Mouse (Mus musculus): ENCODE measurements at regions not wholly inside any gene's neighbourhood (a gene's known extent, or its start where the extent isn't known, plus 50 kb on each side); places are given as distances from the start of the nearest gene placed in this dataset.

DNA sequence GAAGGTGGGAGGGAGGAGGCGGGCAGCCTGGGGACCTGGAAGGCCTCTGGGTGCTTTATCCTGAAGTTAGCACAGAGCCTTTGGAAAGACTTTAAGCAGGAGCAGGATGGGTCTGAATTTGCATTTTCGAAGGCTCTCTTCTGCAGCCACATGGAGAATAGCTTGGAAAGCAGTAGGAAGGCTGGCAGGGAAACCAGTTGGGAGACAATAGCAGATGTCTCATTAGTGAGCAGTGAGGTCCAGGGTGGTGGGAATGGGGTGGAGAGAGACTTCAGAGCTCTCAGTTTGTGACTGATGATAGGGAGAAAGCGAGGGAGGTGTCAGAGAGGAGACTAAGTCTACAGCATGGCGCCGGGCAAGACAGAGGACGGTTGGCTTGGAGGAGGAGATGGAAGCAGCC lies 199.1 kb downstream of the Cbln1 start:
- no peak for DNase-seq (ENCODE audit: low spot score in 2 of 2)

- DNase-seq (ENCODE audit: low spot score in 2 of 2) = no peak
Measured at GRCm38 (mm10) chr8:87270525-87271187, 201.8 kb downstream of the Cbln1 start.

- DNase-seq (ENCODE audit: low spot score in 2 of 2) = no peak
Measured at GRCm38 (mm10) chr8:87268159-87268558, 204.2 kb downstream of the Cbln1 start.

DNA sequence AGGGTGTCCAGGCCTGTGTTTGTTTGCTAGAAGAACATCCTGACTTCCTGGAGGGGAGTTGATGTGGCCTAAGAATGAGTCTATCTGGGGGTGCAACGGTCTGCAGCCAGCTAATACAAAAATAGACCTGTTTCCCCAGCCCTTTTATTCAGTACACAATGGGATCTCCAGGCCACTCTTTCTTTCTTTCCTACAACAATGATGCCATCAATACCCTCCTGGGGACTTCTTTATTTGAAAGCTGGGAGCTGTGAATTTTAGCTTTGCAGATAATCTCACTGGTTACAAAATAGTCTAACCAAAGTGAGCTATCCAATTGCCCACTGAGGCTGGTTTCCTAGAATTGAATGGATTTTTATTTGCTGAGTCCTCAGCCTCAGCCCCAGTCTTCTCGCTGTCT lies 207.4 kb downstream of the Cbln1 start:
- DNase-seq (ENCODE audit: low spot score in 2 of 2) = no peak

DNA sequence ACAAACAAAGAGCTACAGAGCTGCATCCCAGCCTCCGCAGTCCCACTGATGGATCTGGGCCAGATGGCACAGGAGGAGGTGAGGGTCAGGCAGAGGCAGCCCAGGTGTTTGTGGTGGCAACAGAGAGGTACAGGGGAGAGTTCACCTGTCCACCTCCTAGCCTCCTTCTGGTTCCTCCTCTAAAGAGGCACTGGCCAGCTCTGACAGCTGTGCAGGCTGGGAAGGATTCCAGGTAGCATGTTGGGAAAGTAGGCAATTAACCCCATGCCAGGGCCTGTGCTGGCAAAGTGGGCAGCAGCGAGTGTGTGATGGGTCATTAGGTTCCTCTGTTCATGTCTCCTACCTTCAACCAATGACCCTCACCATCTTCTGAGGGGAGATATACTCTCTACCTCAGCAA lies 212.1 kb downstream of the Cbln1 start:
- DNase-seq (ENCODE audit: low spot score in 2 of 2) = no peak

GRCm38 (mm10) chr8:87242681-87243080 lies 229.7 kb downstream of the Cbln1 start:
- no peak for DNase-seq (ENCODE audit: low spot score in 2 of 2)

- no peak for DNase-seq (ENCODE audit: low spot score in 2 of 2)
Measured at GRCm38 (mm10) chr8:87237181-87237580, 235.2 kb downstream of the Cbln1 start.

DNA sequence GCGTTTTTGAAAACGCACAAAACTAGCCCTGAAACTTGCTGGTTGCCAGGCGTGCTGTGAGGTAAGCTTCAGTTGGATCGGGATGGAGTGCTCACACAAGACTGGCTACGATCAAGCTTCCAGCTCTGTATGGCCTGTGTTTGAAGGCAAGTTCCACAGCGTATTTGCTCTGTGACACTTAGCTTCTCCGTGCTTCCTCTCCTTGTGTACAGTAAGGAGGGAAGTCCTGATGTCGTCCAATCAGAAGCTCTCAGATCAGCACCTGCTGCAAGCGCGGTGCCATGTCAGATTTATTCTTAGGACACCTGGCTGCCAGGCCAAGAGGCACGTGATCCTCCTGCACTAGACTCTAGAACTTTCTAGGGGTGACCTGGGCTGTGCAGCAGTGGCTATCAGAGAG lies 236.0 kb downstream of the Cbln1 start:
- DNase-seq (ENCODE audit: low spot score in 2 of 2) = no peak

DNA sequence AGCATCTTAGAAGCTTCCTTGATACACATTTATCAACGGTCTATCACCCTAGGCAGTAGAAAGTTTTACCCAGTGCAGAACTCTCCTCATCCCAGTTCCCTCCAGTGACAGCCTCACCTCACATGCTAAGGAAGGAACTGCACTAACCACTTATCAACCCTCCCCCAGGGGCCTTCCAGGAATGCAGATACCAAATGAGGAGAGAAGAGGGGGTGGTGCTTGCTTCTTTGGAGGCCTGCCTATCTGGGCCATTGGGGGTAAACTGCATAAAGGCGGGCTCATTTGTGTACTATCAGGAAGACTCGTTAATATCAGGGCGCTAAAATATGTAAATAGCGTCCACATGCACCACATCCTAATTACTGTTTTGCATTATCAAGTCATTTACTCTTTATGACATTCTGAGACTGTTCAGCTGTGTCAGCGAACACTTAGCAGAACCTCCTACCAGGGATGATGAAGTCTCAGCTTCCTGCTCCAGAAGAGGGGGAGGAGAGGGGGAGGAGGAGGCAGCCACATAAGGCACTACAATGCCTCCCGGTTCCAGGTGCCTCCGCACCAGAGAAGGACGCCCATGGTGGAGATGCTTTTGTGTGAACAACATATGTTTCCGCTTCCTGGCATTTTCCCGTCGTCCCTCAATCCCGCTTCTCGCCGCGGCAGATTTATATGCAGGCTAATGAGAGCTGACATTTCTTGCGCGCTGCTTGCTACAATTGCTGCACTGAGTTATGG lies 236.9 kb downstream of the Cbln1 start:
- DNase-seq (ENCODE audit: low spot score in 2 of 2) = peak in 1 of 2 experiments; percentile 14

DNA sequence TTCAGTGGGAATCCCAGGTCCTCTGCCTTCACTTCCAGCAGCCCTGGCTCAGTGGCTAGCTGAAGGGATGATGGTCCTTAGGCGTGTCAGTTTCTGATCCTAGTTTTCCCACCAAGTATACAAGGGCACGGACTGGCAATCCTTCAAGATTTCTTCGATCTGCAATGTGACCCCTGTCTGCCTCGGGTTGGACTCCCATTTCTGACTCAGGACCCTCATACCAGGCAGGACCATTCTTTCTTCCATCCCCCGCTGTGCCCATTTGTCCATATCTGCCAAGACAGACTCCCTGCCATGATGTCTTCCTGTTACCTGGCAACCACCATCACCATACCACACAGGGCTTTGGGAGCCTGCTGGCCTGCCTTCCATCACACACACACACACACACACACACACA lies 238.1 kb downstream of the Cbln1 start:
- no peak for DNase-seq (ENCODE audit: low spot score in 2 of 2)

DNA sequence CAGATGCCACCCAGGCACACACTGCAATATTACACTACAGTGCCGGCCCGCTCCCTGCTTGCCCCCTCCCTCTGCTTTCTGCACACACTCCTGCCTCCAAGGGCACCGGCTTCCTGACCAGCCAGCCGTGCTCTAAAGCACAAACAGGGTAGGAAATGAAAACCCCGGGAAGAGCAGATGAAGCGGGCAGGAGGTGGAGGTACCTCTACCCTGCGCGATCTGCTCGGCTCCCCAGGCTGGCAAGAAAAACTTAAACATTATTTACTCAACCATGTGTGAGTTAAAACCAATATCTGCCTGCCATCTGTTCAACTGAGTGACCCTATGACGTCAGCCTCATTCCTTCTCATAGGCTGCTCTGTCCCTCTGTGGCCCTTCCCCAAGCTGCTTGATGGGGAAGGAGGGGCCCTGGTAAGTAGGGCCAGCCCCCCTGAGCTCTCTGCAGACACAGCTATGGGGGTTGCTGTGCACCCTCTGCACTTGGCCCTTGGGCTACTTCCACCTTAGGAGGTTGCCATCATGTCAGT lies 238.5 kb downstream of the Cbln1 start:
- DNase-seq (ENCODE audit: low spot score in 2 of 2) = no peak

DNA sequence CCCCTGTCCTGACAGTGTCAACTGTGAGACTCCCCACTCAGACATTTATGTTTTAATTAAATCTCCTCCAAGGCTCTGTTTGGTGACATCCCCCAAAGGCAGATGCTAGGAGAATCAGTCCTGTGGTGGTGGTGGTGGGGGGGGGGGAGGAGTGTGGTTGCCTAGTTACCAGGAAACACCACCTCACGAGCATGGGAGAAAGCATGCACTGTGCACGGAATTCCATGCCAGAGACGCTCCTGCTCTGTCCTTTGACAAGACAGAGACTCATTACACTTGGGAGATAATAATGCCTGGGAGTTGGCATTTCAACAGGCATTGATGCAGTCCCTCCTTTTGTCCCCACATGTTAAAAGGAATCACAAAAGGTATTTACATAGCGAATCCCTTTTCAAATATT lies 240.6 kb downstream of the Cbln1 start:
- no peak for DNase-seq (ENCODE audit: low spot score in 2 of 2)

DNA sequence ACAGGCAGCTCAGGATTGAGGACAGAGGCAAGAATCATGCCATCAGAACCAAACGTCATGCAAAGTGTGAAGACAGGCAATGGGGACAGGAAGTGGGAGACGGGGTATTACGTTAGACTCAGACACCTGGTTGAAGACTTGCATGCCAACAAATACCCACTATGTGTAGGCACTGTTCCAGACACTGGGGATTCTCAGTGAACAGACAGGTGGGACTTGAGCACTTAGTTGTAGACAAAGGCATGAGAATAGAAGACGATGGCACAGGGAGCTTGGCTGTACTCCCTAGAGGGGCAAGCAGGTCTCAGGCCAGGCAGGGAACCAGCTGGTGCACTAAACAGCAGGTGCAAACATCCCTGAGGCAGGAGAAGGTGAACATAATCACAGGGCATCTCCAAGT lies 242.3 kb downstream of the Cbln1 start:
- DNase-seq (ENCODE audit: low spot score in 2 of 2) = no peak

DNA sequence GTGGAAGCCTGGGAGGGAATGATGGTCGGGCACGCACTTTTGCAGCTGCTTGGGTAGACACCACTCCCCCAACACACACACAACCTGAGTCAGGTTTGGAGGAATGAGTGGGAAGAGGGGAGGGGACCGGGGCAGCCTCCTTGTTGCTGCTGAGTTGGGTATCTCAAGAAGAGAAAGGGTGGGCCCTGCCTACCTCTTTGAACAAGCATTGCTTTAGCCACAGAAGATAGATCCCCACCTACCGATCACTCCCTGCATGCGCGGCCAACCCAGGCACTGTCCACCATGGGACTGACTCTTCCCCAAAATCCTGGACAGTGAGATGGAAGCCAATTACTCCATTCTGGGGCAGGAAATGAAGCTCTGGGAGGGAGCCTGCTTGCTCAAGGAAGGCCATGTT lies 243.2 kb downstream of the Cbln1 start:
- no peak for DNase-seq (ENCODE audit: low spot score in 2 of 2)

GRCm38 (mm10) chr8:87228777-87229176 lies 243.6 kb downstream of the Cbln1 start:
- no peak for DNase-seq (ENCODE audit: low spot score in 2 of 2)

DNA sequence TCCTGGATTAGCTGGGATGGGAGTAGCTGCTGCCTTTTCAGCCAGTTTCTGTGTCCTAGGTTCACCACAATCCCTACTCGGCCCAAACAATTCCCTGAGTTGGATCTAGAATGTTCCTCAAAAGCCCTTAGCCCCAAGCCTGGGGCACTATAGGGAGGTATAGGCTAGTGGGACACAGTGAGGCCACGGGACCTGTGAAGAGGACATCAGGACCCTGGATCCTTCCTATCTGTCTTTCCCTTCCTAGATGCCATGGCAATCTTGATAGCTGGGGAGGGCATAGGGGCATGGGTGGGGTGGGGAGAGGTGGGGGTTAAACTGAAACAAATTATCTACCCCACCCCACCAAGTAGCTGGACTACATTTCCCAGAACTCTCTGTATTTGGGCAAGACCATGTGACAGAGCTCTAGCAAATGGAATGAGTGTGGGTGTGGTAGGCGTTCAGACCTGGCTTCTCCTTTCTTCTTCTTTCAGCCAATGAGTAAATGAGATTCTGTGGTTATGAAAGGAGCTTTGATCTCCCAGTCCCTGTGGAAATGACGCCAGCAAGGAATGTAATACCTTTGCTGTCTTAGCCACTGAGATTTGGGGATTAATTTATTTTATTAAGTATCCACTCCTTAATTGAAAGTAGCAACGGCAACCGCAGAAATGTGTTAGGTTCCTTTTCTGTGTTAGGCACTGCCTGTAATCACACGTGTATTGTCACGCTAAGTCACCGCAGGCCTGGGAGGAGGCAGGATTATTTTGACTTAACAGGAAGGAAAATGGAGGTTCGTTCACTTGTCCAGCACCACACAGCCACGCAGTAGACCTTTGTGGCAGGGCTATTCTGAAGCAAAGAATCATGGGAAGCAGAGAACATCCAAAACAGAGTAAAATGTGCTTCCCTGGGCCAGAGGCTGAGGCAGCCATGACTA lies 246.6 kb downstream of the Cbln1 start:
- DNase-seq (ENCODE audit: low spot score in 2 of 2) = no peak

GRCm38 (mm10) chr8:87220581-87220980 lies 251.8 kb downstream of the Cbln1 start:
- no peak for DNase-seq (ENCODE audit: low spot score in 2 of 2)

DNA sequence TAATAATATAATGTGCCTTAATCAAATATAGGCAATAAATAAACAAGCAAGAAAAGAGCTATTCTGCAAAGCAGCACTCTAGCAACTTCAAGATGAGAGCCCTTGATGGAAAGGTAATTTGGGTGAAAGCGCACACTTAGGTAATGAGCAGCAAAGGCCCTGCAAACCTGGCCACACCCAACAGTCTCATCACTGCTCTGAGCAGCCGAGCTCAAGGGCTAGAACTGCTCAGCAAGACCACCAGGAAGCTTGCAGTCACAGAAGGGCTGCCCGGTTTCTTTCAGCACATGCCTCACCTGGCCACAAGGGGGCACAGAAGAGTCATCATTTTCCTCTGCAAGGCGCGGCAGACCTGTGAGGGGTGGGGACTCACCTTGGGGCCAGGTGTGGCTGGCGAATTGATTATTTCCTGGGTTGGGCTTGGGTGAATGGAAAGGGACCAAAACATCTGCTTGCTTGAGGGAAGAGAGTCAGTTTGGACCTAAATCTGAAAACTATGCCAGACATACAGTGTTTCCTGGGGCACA lies 253.4 kb downstream of the Cbln1 start:
- DNase-seq (ENCODE audit: low spot score in 2 of 2) = no peak

GRCm38 (mm10) chr8:87214962-87215361 lies 257.4 kb downstream of the Cbln1 start:
- no peak for DNase-seq (ENCODE audit: low spot score in 2 of 2)

DNA sequence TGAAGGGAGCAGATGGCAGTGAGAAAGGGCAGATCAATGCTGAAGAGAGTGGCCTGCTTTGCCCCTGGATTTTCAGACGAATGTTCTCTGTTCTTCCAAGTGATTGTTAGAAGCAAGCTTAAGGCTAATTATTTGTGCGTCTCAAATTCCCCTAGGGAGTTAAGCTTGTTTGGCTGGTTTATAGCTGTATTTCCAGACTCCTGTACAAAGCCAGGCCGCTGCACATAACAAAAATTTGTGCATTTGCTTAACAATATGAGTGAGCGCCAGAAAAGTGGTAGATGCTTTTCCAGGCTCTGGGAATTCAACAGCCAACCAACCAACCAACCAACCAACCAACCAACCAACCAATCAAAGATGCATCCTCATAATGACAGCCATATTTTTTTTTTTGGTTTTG lies 261.9 kb downstream of the Cbln1 start:
- no peak for DNase-seq (ENCODE audit: low spot score in 2 of 2)

- no peak for DNase-seq (ENCODE audit: low spot score in 2 of 2)
Measured at GRCm38 (mm10) chr8:87209295-87209694, 263.1 kb downstream of the Cbln1 start.

- DNase-seq (ENCODE audit: low spot score in 2 of 2) = no peak
Measured at GRCm38 (mm10) chr8:87208036-87208435, 264.4 kb downstream of the Cbln1 start.

Data from frontal cortex, postnatal 14 days (tissue).